Mouse (Mus musculus) neutrophil, adult 65 days (primary cell): ENCODE data around the gene Banf2. TPM values are rescaled to one million over a fixed set of nuclear protein-coding genes. Genes with fewer than 3 reads are reported as not detected.

Experiments used
- total RNA-seq: library from RNA; stranded (reverse); gene quantifications from 2 replicates; pipeline ENCODE4 v1.2.4, GENCODE M21; 2023

Banf2 gene
- not detected in 2 replicates for total RNA-seq

GRCm38 (mm10) chr2:144032664-144033063, at the start of gene Banf2:
Gene Banf2 (plus strand): TSS chr2:144033059.

GRCm38 (mm10) chr2:144011080-144011551, 21.7 kb upstream of the Banf2 start, which contains the start of gene Rrbp1:
Gene Rrbp1 (minus strand): TSS chr2:144011263.

Other genes starting within 250 kb of the Banf2 start
- 0.23 and 0.60 TPM in 2 replicates for gene Bfsp1, start 169.9 kb upstream of the Banf2 start, total RNA-seq
- 373 and 390 TPM in 2 replicates for gene Dstn, start 117.7 kb upstream of the Banf2 start, total RNA-seq
- 182 and 197 TPM in 2 replicates for gene Rrbp1, start 21.8 kb upstream of the Banf2 start, total RNA-seq
- gene Mgme1, start 237.6 kb downstream of the Banf2 start, total RNA-seq: 3.4 and 3.8 TPM in 2 replicates
- 81.9 and 88.9 TPM in 2 replicates for gene Snx5, start 237.8 kb downstream of the Banf2 start, total RNA-seq